Mouse (Mus musculus): ENCODE results near the gene Epha2.

Epha2 gene

GRCm38 (mm10) chr4:141301116-141301553 is at the start of gene Epha2:
TSS of gene Epha2 (plus strand) at chr4:141301240.
- peak; percentile 87 for DNase-seq (ENCODE audit: extremely low spot score)

- DNase-seq (ENCODE audit: extremely low spot score): no peak
Measured at GRCm38 (mm10) chr4:141252641-141253040, 48.4 kb upstream of the Epha2 start.

DNA sequence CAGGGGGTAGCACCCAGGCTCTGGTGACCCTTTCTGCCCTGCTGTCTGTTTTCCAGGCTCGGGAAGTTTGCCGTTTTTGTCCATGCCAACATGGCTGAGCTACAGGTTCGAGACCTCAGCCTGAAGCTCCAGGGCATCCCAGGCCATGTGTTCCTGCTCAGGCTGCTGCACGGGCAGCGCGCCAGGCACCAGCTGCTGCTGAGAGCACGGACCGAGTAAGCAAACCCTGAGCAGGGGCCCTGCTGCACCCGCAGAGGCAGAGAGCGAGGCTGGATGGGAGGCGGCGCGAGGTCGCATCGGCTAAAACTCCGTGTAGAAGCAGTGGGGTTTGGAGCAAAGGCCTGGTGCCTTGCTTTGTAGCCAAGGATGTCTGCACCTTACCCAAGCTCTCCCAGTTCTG is 46.8 kb upstream of the Epha2 start:
- no peak for DNase-seq (ENCODE audit: extremely low spot score)

GRCm38 (mm10) chr4:141257440-141257839 is 43.6 kb upstream of the Epha2 start:
- DNase-seq (ENCODE audit: extremely low spot score): no peak

DNA sequence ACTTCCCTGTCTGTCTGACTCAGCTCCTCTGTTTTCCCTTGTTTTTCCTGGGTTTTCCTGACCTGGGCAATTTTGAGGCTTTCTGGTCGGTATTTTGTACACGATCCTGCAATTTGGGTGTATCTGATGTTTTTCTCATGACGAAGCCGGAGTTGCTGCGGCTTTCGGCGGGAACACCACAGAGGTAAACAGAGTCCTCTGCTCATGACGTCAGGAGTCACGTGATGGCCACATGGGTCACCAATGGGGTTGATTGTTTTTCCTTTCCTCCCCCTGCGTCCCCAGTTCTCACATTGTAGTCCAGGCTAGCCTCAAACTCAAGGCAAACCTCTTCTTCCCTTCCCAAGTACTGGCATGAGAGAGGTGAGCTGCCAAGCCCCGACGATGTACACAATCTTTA is 41.6 kb upstream of the Epha2 start:
- DNase-seq (ENCODE audit: extremely low spot score): no peak

DNA sequence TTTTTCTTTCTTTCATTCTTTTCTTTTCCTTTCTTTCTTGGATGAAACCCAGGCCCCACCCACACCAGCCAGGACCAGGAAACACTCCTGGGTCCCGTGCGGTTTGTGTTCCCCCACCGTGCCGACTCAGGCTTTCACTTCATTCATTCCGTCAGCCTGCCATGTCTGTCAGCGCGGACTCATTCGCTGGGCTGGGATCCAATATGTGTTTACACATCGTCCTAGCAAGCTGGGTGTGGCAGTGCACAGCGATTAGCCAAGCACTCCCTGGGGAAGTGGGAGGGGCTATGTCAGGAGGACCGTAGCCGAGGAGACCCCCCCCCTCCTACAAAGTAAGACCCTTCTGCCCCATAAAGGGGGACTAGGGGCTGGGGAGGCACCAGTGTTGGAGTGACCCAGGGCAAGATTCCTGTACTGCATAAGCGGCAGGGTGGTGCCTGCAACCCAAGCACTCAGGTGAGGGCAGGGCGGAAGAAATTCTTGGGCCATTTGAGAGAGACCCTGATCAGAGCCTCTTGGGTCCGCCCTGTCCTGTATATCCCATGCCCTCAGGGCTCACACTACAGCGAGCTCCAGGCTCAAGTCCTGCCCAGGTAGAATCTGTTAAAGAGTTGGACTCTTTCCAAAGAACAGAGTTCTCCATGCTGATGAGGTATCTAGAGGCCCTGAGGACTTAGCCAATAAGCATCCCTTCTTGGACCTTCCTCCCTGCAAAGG is 40.9 kb upstream of the Epha2 start:
- DNase-seq (ENCODE audit: extremely low spot score): no peak

DNA sequence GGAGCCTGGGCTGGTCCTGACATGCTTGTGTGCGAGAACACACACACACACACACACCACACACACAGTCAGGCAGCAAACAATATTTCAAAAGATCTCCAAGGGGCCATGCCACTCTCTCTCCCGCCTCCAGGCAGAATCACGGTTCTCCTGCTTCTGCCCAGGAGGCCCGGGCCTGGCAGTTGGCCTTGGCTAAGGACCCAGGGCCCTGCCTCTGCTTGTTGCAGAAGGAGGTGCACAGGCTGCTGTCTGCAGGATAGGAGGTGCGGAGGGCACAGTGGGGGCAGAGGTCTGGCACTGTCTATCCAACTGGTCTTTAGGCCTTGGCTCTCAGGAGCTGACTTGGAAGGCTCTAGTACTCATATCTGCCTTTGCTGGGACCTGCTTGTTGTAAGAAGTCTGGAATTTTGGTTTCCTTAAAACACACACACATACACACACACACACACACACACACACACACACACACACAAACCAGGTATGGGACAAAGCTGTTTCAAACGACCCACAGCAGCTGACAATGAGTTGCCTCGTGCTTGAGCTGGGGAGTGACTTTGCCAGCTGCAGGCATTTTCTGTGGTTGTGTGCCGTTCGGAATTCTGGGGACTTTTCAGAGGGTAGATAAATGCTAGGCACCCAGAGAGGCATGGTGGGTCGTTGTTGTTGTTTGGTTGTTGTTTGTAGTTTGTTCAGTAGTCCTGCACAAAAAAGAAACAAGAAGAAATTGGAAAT is 38.0 kb upstream of the Epha2 start:
- DNase-seq (ENCODE audit: extremely low spot score): no peak

GRCm38 (mm10) chr4:141265979-141266637 is 34.9 kb upstream of the Epha2 start:
- no peak for DNase-seq (ENCODE audit: extremely low spot score)

GRCm38 (mm10) chr4:141267250-141267649 is 33.8 kb upstream of the Epha2 start:
- DNase-seq (ENCODE audit: extremely low spot score): no peak

DNA sequence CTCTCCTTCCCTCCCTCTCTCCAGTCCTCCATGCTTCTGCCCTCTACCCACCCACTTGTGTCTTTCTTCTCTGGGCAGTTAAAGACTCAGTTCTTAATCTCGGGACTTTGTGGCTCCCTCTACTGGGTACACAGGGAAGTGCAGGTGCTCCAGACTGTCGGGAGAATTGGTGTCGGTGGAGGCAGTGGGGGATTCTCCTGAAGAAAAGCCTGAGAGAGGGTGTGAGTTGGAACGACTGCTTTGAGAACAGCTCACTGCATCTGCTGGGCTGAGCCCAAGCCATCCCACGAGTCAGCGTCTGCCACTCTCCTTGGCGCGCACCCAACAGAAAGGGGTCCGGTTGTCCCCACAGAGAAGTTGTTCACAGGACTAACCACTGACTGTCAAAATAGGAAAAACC is 33.2 kb upstream of the Epha2 start:
- DNase-seq (ENCODE audit: extremely low spot score): peak; percentile 54

- no peak for DNase-seq (ENCODE audit: extremely low spot score)
Measured at GRCm38 (mm10) chr4:141268350-141268749, 32.7 kb upstream of the Epha2 start.

DNA sequence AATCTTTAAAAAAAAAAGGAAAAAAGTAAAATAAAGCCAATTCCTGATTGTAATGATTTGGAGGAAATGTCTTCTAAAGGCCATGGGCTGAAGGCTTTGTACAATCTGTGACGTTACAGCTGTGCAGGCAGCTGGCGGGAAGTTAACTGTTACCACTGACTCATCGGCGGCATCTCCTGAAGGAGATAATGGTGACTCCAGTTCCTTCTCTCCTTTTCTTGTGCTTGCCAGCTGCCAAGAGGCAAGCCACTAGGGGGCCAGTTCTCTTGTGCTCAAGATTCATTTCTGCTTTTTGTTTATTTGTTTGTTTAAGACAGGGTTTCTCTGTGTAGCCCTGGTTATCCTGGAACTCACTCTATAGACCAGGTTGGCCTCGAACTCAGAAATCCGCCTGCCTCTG is 32.0 kb upstream of the Epha2 start:
- no peak for DNase-seq (ENCODE audit: extremely low spot score)

- DNase-seq (ENCODE audit: extremely low spot score): no peak
Measured at GRCm38 (mm10) chr4:141270201-141270940, 30.7 kb upstream of the Epha2 start.

GRCm38 (mm10) chr4:141271228-141271627 is 29.8 kb upstream of the Epha2 start:
- no peak for DNase-seq (ENCODE audit: extremely low spot score)

GRCm38 (mm10) chr4:141271721-141272120 is 29.3 kb upstream of the Epha2 start:
- no peak for DNase-seq (ENCODE audit: extremely low spot score)

DNA sequence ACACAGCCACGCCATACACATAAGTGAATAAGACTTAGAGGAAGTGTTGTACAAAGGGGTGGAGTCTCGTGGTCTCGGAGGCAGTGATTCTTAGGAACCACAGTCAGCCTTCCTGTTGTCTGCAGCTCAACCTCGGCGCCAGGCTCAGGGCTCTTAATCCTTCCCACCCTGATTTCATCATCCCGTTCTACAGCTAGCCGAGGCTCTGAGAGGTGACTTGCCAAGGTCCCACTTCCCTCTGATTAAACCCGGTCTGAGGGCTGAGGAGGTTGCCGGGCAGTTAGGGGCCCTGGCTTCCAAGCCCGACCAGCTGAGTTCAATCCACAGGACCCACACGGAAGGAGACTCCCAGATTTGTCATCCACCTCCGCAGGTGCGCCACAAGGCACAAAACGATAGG is 28.2 kb upstream of the Epha2 start:
- DNase-seq (ENCODE audit: extremely low spot score): no peak

DNA sequence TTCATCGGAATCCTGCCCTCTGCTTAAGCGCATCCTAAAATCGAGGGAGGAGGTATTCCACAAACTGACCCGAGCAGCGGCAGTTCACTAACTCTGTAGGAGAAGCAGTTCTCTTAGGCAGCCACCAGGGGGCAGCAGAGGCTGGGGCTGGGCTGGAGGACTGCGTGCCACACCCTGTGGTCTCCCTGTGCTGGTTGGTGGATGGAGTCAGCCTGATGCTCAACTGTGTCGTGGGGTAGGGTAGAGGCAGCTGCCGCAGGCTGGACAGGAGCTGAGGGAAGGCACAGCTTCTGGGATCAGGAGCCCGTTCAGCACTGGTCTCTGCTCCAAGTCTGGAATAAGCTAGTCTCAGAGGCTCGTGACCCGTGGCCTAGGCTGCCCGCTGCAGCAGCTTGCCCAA is 27.7 kb upstream of the Epha2 start:
- peak; percentile 88 for DNase-seq (ENCODE audit: extremely low spot score)

DNA sequence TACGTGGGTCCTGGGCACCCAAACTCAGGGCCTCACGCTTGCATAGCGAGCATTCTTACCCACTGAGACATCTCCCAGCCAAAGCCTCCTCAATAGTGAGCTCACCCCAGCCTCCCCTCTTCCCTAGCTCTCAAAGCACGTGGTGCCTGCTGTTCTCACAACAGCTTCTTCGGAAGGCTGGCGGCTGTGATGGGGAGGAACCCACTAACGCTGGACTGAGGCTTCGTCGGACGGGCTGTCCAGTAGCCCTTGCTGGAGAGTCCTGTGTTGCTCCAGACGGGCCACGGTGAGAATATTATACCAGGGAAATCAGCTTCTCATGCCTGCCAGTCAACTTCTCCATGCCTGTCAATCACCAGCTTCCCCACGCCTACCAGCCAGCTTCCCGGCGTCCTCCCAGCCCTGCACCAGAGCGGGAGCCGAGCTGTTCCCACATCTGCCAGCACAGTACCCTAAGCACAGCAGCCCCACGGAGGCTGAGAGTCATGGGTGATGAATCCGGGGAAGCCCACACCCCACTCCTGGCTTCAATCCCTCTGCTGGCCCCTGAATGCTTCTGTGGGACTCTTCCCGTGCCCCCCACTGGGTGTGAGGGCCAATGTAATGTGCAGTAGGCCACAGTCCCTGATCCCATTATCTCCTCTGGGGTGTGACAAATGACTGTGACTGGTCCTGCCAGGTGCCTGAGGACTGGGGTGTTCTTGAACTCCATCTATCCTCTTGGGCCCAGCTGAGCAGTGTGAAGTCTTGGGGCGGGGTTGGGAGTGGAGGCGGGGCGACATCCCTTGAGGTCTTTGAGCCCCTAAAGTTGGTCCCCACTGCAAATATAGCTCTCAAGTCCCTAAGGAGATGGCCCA is 26.3 kb upstream of the Epha2 start:
- DNase-seq (ENCODE audit: extremely low spot score): peak; percentile 48

GRCm38 (mm10) chr4:141277157-141277556 is 23.9 kb upstream of the Epha2 start:
- no peak for DNase-seq (ENCODE audit: extremely low spot score)

DNA sequence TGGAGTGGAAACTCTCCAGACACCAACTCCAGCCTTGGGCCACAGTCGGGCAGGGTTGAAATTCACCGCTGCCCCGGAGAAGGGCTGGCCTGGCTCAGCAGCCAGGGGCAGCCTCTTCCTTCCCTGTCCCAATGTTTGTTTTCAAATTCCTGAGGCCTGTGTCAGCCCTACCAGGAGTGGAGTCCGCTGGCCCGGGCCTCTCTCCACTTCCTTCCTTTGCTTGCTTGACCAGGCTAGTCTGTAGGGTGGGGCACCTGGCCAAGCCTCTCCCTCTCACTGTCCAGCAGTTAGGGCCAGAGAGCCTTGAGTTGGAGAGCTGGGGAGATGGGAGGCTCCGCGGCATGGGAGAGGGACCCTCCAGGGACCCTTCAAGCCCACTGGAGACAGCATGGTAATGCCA is 22.9 kb upstream of the Epha2 start:
- peak; percentile 42 for DNase-seq (ENCODE audit: extremely low spot score)

DNA sequence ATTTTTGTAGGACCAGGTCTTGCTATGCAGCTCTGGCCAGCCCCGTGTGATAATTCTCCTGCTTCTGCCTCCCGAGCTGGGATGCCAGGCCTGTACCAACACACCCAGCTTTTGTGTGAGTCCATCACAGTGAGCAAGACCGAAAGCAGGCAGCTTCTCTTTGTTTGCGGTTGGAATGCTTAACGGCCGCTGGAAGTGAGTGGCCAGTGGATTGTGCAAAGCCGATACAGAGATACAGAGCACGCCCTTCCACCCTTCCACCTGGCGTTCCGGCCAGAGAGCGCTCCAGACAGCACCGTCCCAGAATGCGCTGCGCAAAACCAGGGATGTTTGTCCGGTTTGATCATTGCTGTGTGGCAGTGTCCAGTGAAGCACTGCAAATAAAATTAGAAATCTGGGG is 21.7 kb upstream of the Epha2 start:
- no peak for DNase-seq (ENCODE audit: extremely low spot score)
